Mouse (Mus musculus) C2C12 (cell line): ENCODE results near the gene Clk2. TPM values are rescaled to one million over a fixed set of nuclear protein-coding genes. Genes with fewer than 3 reads are reported as not detected.

ENCODE experiments used
- H3K27me3 ChIP-seq: one replicate; pipeline ENCODE4 v1.6.1; 2011; ENCODE audit not compliant: control insufficient read depth, insufficient read depth, insufficient read length
- H3K36me3 ChIP-seq: one replicate; pipeline ENCODE4 v1.6.1; 2011; ENCODE audit not compliant: control insufficient read depth, insufficient read depth
- H3K4me3 ChIP-seq: one replicate; pipeline ENCODE4 v1.5.1; 2011; ENCODE audit warnings: mild to moderate bottlenecking, control low read depth; ENCODE audit not compliant: poor library complexity, insufficient read depth, severe bottlenecking
- H3K79me2 ChIP-seq: one replicate; pipeline ENCODE4 v1.6.1; 2011; ENCODE audit not compliant: control insufficient read depth, insufficient read depth
- H3K79me3 ChIP-seq: one replicate; pipeline ENCODE4 v1.6.1; 2011; ENCODE audit warnings: low read depth, control low read depth
- H3ac ChIP-seq: one replicate; pipeline ENCODE3; 2011; ENCODE audit warnings: low read depth; ENCODE audit not compliant: control insufficient read depth, insufficient read length
- CEBPB ChIP-seq: IDR thresholded peaks from one replicate; pipeline ENCODE4 v1.6.1; 2011; ENCODE audit warnings: low read depth, mild to moderate bottlenecking, control low read depth, moderate library complexity
- CTCF ChIP-seq: IDR thresholded peaks from one replicate; pipeline ENCODE4 v1.5.1; 2011; ENCODE audit not compliant: control insufficient read depth, insufficient read depth, insufficient read length
- FOSL1 ChIP-seq: IDR thresholded peaks from one replicate; pipeline ENCODE4 v1.8.0; 2011; ENCODE audit warnings: mild to moderate bottlenecking, low read length; ENCODE audit not compliant: poor library complexity, insufficient read depth, severe bottlenecking
- MAX ChIP-seq: IDR thresholded peaks from one replicate; pipeline ENCODE4 v1.6.1; 2011; ENCODE audit warnings: mild to moderate bottlenecking, control low read depth
- MYOD1 ChIP-seq: IDR thresholded peaks from one replicate; pipeline ENCODE4 v1.6.1; 2011; ENCODE audit warnings: low read depth; ENCODE audit not compliant: control insufficient read depth, insufficient read length
- MYOG ChIP-seq: IDR thresholded peaks from one replicate; pipeline ENCODE4 v1.6.1; 2011; ENCODE audit not compliant: control insufficient read depth, insufficient read length; ENCODE audit errors: extremely low read depth
- USF1 ChIP-seq: IDR thresholded peaks from one replicate; pipeline ENCODE4 v1.6.1; 2011; ENCODE audit warnings: low read depth, mild to moderate bottlenecking, control low read depth, moderate library complexity
- polyA plus RNA-seq: library from polyadenylated mRNA; unstranded; fragments of >200 nt; fragmentation: generic; extraction: Trizol; gene quantifications from one replicate; pipeline ENCODE4 v1.2.1, GENCODE M21; 2012; ENCODE audit warnings: missing spikeins

Clk2 gene
- polyA plus RNA-seq, 1 experiment: 14.5 TPM

DNA sequence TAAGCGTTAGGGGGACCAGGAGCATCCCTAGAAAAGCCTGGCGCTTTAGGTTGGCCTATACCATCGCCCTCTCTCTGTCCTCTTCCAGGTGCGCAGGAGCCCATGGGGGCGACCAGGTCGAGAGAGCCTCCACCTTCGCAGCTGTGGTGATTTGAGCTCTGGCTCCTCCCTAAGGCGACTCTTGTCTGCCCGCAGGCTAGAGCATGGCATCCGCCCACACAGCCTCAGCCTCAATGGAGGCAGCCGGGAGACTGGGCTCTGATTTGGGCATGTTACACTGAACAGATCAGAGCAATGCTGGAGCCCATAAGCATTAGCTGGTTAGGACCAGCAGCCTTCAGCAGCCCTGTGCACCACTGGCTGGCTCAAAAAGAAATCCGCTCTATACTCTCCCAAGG lies 23.9 kb downstream of the Clk2 start:
- TF ChIP-seq FOSL1 (no peak), MYOG (no peak), MYOD1 (no peak), CTCF (no peak), CEBPB (no peak), MAX (no peak), USF1 (no peak)
- Histone ChIP-seq H3K27me3 (no peaks in the 10 kb centered on the region), H3K79me2 (no peaks in the 10 kb centered on the region), H3K79me3 (no peaks in the 10 kb centered on the region), H3ac (no peak overlapping the region), H3K4me3 (peak overlapping the region; percentile 2), H3K36me3 (peaks cover 3% of the 10 kb centered on the region)

GRCm38 (mm10) chr3:89190436-89190835 lies 25.8 kb downstream of the Clk2 start:
- H3K27me3 ChIP-seq: no peaks in the 10 kb centered on the region
- H3ac ChIP-seq: no peak overlapping the region
- TF ChIP-seq CTCF (no peak), FOSL1 (no peak), MYOG (no peak), USF1 (no peak), MYOD1 (no peak)
- peaks cover 3% of the 10 kb centered on the region for H3K36me3 ChIP-seq
- no peaks in the 10 kb centered on the region for H3K79me2 ChIP-seq
- no peak overlapping the region for H3K4me3 ChIP-seq
- H3K79me3 ChIP-seq: no peaks in the 10 kb centered on the region

GRCm38 (mm10) chr3:89193351-89193750 lies 28.8 kb downstream of the Clk2 start:
- Histone ChIP-seq H3ac (no peak overlapping the region), H3K27me3 (no peaks in the 10 kb centered on the region), H3K79me2 (no peaks in the 10 kb centered on the region), H3K36me3 (peaks cover 3% of the 10 kb centered on the region), H3K4me3 (no peak overlapping the region), H3K79me3 (no peaks in the 10 kb centered on the region)
- TF ChIP-seq USF1: no peak
- no peak for TF ChIP-seq CEBPB
- no peak for TF ChIP-seq MYOG
- TF ChIP-seq CTCF: no peak
- no peak for TF ChIP-seq FOSL1
- no peak for TF ChIP-seq MYOD1
- no peak for TF ChIP-seq MAX

DNA sequence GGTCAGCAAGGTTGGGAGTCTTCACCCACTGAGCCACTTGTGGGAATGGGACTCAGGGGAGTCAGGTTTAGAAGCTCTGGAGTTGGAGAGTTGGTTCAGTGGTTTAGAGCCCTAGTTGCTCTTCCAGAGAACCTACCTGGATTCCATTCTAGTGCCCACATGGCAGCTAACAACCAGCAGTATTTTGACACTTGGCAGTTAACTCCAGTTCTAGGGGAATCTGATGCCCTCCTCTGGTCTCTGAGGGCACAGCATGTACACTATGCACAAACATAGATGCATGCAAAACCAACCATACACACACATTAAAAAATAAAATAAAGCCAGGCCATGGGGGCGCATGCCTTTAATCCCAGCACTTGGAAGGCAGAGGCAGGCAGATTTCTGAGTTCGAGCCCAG lies 29.3 kb downstream of the Clk2 start:
- no peak overlapping the region for H3K4me3 ChIP-seq
- no peaks in the 10 kb centered on the region for H3K79me2 ChIP-seq
- no peaks in the 10 kb centered on the region for H3K79me3 ChIP-seq
- TF ChIP-seq MAX (no peak), USF1 (no peak), CTCF (no peak), FOSL1 (no peak), CEBPB (no peak), MYOG (no peak)
- H3ac ChIP-seq: no peak overlapping the region
- H3K36me3 ChIP-seq: no peaks in the 10 kb centered on the region
- H3K27me3 ChIP-seq: no peaks in the 10 kb centered on the region

GRCm38 (mm10) chr3:89195979-89196877 lies 31.6 kb downstream of the Clk2 start:
- H3ac ChIP-seq: peak overlapping the region; percentile 83
- H3K27me3 ChIP-seq: no peaks in the 10 kb centered on the region
- peak overlapping the region; percentile 29 for H3K4me3 ChIP-seq
- no peaks in the 10 kb centered on the region for H3K79me3 ChIP-seq
- H3K36me3 ChIP-seq: no peaks in the 10 kb centered on the region
- H3K79me2 ChIP-seq: no peaks in the 10 kb centered on the region
- no peak for TF ChIP-seq FOSL1
- peak; percentile 25 for TF ChIP-seq CTCF
- TF ChIP-seq MAX: peak; percentile 36

- peaks cover 6% of the 10 kb centered on the region for H3K79me2 ChIP-seq
- TF ChIP-seq FOSL1: no peak
- TF ChIP-seq USF1: no peak
- no peak for TF ChIP-seq MYOG
- no peaks in the 10 kb centered on the region for H3K27me3 ChIP-seq
- no peaks in the 10 kb centered on the region for H3K79me3 ChIP-seq
- peaks cover 6% of the 10 kb centered on the region for H3K36me3 ChIP-seq
- no peak overlapping the region for H3K4me3 ChIP-seq
- H3ac ChIP-seq: no peak overlapping the region
These were observed 35.2 kb downstream of the Clk2 start for GRCm38 (mm10) chr3:89199839-89200238.
